Mouse (Mus musculus): ENCODE measurements at regions not wholly inside any gene's neighbourhood (a gene's known extent, or its start where the extent isn't known, plus 50 kb on each side); places are given as distances from the start of the nearest gene placed in this dataset.

- no peak for TF ChIP-seq CTCF (IDR thresholded peaks at IDR 0.05)
- TF ChIP-seq EP300 (IDR thresholded peaks at IDR 0.05; ENCODE audit: insufficient read depth, low read depth, low read length), result no peak
Observed at GRCm38 (mm10) chr8:126686827-126687226, 93.0 kb upstream of the Irf2bp2 start.

Data from heart, adult 2 months (tissue).